Mouse (Mus musculus): ENCODE measurements around the gene 1700057G04Rik. TPM values are rescaled to one million over a fixed set of nuclear protein-coding genes. Genes with fewer than 3 reads are reported as not detected.

The 1700057G04Rik gene
- polyA plus RNA-seq, 1 experiment from 2014 or later = not detected

DNA sequence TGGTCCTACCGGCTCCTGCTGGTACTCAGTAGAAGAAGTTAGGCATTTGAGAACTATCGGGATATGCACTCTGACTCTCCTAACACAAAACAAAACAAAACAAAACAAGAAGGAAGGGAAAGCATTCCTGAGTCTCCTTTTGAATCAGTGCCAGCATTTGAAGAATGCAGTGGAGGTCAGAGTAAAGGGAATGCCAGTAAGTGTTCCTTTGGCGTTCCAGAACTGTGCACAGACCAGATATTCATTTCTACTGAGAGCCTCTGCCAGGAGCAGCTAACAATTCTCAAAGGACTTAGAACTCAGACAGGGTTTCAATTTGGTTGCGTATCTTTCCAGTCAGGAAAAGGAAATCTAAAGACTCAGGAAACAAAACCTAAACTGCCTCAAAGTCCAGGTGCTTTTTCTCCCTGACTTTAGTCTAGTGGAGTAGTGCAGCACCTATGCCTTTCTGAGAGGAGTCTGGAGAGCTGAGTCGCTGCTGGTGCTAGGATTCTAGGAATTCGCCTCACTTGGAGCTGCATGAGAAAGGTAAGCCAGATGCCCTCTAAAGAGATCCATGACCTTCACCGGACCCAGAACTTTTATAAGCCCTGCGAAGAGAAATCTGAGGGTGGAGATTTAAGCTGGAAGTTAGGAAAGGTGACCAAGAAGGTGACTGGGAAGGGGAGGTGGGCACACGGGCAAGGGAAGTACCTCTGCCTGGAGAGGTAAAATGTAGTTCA is 33.5 kb upstream of the 1700057G04Rik start, which contains the start of gene Plscr2:
Plscr2 (plus strand) TSS at position 117 of the 722 bp plus-strand sequence.
- Histone ChIP-seq H3K36me3 (peaks cover 3% of the 10 kb centered on the region; the same call in 1 of the 2 replicates), H3K27ac (peak within 1 kb of the TSS; percentile 70), H3K27me3 (no peaks in the 10 kb centered on the region), H3K9ac (no peak within 1 kb of the TSS), H3K9me3 (replicated peaks) (no peaks in the 10 kb centered on the region), H3K4me3 (replicated peaks) (no peak within 1 kb of the TSS), H3K4me2 (0 out of 2 replicates have a peak within 1 kb of the TSS, but pooled peaks have one; percentile 4), H3K4me1 (replicated peaks) (peaks cover 44% of the 10 kb centered on the region)
- 72% methylated on average over 9 of the region's 9 CpGs for WGBS (ENCODE audit: insufficient replicate concordance)
- DNase-seq = no peak
- ATAC-seq (ENCODE audit: low read depth) = no peak

DNA sequence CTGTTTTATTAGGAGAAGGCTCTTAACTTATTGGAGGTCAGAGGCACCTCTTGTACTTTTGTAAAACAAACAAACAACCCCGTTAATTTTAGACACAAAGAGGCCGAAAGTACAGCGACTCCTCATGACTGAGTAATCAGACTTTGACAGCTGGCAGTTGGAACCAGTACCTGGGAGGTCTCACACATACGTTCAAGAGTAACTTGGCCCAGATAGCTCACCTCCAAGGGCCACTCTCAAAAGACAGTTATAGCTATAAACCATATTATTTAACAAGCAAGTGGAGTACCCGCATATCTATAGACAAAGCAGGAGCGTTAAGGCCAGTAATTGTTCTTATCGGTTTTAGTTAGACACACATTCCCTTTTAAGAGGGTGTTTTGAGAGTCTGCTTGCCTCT is 32.8 kb upstream of the 1700057G04Rik start:
- 38% methylated on average over 7 of the region's 7 CpGs for WGBS (ENCODE audit: insufficient replicate concordance)
- DNase-seq (no peak), ATAC-seq (ENCODE audit: low read depth) (no peak)
- Histone ChIP-seq H3K4me3 (replicated peaks) (no peak overlapping the region), H3K36me3 (no peaks in the 10 kb centered on the region), H3K27ac (0 out of 2 replicates have a peak overlapping the region, but pooled peaks have one; percentile 50), H3K4me1 (replicated peaks) (peaks cover 44% of the 10 kb centered on the region), H3K27me3 (no peaks in the 10 kb centered on the region), H3K9me3 (replicated peaks) (no peaks in the 10 kb centered on the region), H3K4me2 (no peak overlapping the region), H3K9ac (no peak overlapping the region)

DNA sequence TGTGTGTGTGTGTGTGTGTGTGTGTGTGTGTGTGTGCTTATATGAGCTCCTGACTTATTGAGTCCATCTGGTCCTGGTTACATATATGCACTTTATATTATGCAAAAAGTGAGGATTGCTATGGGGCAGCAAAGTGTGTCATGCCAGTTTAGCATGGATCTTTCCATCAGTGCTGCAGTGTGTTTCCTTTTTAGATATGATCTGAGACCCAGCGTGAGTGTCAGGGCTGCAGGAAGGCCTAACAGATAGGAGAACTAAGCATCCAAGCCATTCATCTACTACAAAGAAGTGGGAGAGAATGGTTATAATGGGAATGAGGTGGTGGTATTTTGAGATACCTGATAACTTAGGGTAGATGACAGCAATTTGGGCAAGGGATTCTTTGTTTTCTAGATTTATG is 29.1 kb upstream of the 1700057G04Rik start:
- no peak overlapping the region for H3K4me3 ChIP-seq (replicated peaks)
- DNase-seq (no peak), ATAC-seq (ENCODE audit: low read depth) (no peak)

DNA sequence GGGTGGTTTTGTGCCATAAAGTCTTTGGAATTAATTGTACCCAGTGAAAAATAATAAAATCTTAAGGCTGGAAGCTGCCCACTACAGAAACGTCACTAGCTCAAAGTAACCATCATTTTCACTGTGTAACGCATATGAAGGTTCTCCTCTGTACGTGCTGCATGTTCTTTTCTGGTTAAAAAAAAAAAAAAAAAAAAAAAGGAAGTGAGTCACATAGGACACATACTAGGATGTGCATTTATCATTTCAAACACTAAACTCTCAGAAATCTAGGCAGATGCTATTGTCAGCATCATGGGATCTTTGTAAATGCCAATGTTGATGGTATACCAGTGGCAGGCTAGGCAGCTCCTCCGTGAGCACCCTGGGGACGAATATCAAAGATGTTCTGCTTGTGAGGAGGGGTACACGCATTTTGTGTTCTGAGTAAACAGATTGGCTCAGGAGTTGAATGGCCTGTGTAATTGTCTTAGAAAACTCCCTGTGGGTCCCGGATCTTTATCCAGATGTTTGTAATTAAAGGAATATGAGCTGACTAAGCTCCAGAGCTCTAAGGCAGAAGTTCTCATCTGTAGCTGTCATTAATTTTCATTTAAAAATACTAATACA is 26.5 kb upstream of the 1700057G04Rik start:
- 53% methylated on average over 7 of the region's 7 CpGs for WGBS (ENCODE audit: insufficient replicate concordance)
- Histone ChIP-seq H3K9ac (no peak overlapping the region), H3K4me2 (no peak overlapping the region), H3K4me3 (replicated peaks) (no peak overlapping the region), H3K27me3 (no peaks in the 10 kb centered on the region), H3K36me3 (no peaks in the 10 kb centered on the region), H3K27ac (no peak overlapping the region), H3K4me1 (replicated peaks) (no peaks in the 10 kb centered on the region), H3K9me3 (replicated peaks) (no peaks in the 10 kb centered on the region)
- no peak for DNase-seq
- ATAC-seq (ENCODE audit: low read depth) = no peak

More for the DNA sequence above, 29.1 kb upstream of the 1700057G04Rik start:
- Histone ChIP-seq H3K27ac (no peak overlapping the region), H3K9me3 (replicated peaks) (no peaks in the 10 kb centered on the region), H3K4me1 (replicated peaks) (peaks cover 20% of the 10 kb centered on the region), H3K36me3 (no peaks in the 10 kb centered on the region), H3K9ac (no peak overlapping the region), H3K4me2 (no peak overlapping the region), H3K27me3 (no peaks in the 10 kb centered on the region)
- 18% methylated on average over 1 of the region's 1 CpGs for WGBS (ENCODE audit: insufficient replicate concordance)

DNA sequence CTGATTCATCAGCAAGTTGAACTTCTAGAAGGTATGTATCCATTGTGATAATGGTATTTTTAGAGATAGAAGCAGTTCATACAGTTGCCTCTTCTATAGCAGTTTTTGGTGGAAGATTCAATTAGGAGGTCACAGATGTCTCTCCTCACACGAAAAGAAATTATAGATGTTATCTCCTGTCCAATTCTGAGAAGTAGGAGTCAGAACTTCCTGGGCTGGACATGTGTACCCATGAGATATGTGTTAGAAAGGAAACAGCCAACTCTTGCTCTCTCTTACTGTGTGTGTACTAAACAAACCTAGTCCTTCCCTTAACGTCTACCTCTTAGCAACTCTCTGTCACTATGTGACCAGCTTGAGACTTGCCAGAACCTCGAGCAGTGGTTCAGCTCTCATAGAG is 19.5 kb upstream of the 1700057G04Rik start:
- Histone ChIP-seq H3K4me1 (replicated peaks) (peaks cover 2% of the 10 kb centered on the region; the same call in 1 of the 2 replicates), H3K4me3 (replicated peaks) (no peak overlapping the region), H3K27ac (no peak overlapping the region), H3K9ac (no peak overlapping the region), H3K36me3 (no peaks in the 10 kb centered on the region), H3K27me3 (no peaks in the 10 kb centered on the region), H3K9me3 (replicated peaks) (no peaks in the 10 kb centered on the region), H3K4me2 (no peak overlapping the region)
- 9% methylated on average over 3 of the region's 3 CpGs for WGBS (ENCODE audit: insufficient replicate concordance)
- ATAC-seq (ENCODE audit: low read depth) (peak; percentile 88), DNase-seq (no peak)

DNA sequence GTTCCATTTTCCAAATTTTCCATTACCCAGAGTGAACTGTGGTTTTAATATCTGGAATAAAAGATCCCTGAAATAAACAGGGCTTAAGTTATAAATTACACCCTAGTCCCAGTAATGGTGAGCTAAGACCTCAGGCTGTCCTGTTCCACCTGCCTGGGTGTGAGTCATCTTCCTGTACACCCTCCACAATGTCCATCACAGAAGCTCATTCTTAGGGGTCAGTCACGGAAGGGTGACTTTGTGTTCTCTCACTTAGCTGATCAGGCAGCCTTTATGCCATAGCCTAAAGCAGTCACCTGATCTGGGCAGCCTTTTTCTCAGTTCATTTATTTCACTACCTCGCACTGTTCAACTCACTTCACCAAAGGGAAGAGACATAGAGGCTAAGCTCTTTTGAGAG is 17.0 kb upstream of the 1700057G04Rik start:
- no peak for ATAC-seq (ENCODE audit: low read depth)
- 54% methylated on average over 2 of the region's 2 CpGs for WGBS (ENCODE audit: insufficient replicate concordance)
- no peak overlapping the region for H3K4me2 ChIP-seq
- no peaks in the 10 kb centered on the region for H3K9me3 ChIP-seq (replicated peaks)
- no peaks in the 10 kb centered on the region for H3K36me3 ChIP-seq
- H3K27ac ChIP-seq = no peak overlapping the region
- H3K4me1 ChIP-seq (replicated peaks) = peaks cover 2% of the 10 kb centered on the region; the same call in 1 of the 2 replicates
- H3K4me3 ChIP-seq (replicated peaks) = no peak overlapping the region
- no peak for DNase-seq
- H3K9ac ChIP-seq = no peak overlapping the region
- no peaks in the 10 kb centered on the region for H3K27me3 ChIP-seq

DNA sequence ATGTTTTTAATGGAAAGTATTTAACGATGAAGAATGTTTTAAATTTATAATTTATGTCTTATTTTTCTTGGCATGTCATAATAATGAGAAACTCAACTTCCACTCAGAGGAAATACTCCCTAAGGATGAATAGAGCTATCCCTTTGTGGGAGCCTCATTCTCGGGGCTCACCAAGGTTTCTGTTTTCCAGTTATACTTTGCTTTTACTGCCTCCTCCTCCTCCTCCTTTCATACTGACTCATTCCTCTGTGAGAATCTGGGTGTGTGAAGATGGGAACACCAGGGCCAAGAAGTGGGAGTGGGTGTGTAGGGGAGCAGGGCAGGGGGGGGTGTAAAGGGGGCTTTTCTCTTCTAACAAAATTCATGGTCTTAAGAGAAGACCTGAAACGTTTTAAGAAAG is 16.3 kb upstream of the 1700057G04Rik start:
- Histone ChIP-seq H3K36me3 (no peaks in the 10 kb centered on the region), H3K27me3 (no peaks in the 10 kb centered on the region), H3K4me2 (no peak overlapping the region), H3K4me1 (replicated peaks) (peaks cover 2% of the 10 kb centered on the region; the same call in 1 of the 2 replicates), H3K9ac (no peak overlapping the region), H3K4me3 (replicated peaks) (no peak overlapping the region), H3K27ac (no peak overlapping the region), H3K9me3 (replicated peaks) (no peaks in the 10 kb centered on the region)
- ATAC-seq (ENCODE audit: low read depth) = no peak
- 58% methylated on average over 3 of the region's 3 CpGs for WGBS (ENCODE audit: insufficient replicate concordance)
- no peak for DNase-seq

DNA sequence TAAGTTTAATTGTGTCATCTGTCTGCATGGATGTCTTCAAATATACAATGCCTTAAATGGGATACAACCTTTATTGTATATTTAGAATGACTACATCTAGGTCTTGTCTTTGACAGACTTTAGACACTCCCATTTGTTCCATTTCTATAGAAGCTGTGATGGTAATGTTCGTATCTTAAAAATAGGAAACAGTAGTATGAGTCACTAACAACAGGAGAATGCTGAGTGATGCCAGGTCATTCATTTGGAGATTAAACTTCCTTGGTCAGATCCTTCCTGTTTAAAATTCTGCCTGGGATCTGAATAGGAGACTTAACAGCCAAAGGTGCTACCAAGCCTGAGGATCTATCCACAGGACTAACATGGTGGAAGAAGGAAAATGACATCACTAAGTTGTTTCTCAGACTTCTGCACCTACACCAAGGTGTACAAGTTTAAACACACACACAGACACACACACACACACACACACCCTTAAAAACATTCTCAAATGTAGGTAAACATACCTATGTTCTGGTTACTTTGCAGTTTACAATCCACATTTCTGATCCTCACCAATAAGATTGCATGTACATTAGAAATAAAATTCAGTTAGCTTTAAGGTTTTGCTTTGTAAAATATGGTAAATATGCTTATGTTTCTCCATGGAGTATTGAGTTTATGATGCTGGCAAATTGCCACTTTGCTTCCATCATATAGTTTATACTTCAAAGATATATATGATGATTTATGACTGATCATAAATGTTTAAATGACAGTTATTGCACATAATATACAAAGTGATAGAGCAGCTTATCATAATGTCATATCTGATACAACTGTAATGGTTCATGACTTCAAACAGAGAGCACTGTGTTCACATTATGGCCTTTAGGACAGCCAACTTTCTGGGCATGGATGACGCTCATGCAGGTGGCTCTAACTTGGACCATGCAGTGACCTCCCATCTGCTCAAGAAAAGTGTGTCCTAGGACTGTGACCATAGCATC is 15.3 kb upstream of the 1700057G04Rik start:
- peaks cover 2% of the 10 kb centered on the region; the same call in 1 of the 2 replicates for H3K4me1 ChIP-seq (replicated peaks)
- ATAC-seq (ENCODE audit: low read depth) = no peak
- H3K9ac ChIP-seq = no peak overlapping the region
- no peaks in the 10 kb centered on the region for H3K27me3 ChIP-seq
- H3K9me3 ChIP-seq (replicated peaks) = no peaks in the 10 kb centered on the region
- H3K4me2 ChIP-seq = no peak overlapping the region
- H3K36me3 ChIP-seq = no peaks in the 10 kb centered on the region
- no peak overlapping the region for H3K27ac ChIP-seq
- DNase-seq = no peak
- 64% methylated on average over 2 of the region's 2 CpGs for WGBS (ENCODE audit: insufficient replicate concordance)
- no peak overlapping the region for H3K4me3 ChIP-seq (replicated peaks)

DNA sequence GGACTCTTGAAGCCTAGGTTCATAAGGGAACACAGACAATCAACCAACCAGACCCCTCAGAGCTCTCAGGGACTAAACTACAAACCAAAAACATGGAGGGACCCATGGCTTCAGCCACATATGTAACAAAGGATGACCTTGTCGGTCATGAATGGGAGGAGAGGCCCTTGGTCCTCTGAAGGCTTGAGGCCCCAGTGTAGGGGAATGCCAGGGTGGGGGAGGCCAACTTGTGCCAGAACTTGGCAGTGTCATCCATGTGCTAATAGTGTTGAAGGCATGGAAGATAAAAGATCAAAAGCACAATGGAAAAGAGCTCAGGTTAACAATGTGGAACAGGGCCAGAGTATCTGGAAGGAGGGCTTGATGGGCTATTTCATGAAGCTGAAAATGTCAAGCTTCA is 10.9 kb upstream of the 1700057G04Rik start:
- Histone ChIP-seq H3K27ac (no peak overlapping the region), H3K9ac (no peak overlapping the region), H3K4me3 (replicated peaks) (no peak overlapping the region), H3K27me3 (no peaks in the 10 kb centered on the region), H3K4me1 (replicated peaks) (no peaks in the 10 kb centered on the region), H3K9me3 (replicated peaks) (no peaks in the 10 kb centered on the region), H3K36me3 (no peaks in the 10 kb centered on the region), H3K4me2 (no peak overlapping the region)
- 68% methylated on average over 1 of the region's 1 CpGs for WGBS (ENCODE audit: insufficient replicate concordance)
- DNase-seq (no peak), ATAC-seq (ENCODE audit: low read depth) (no peak)

DNA sequence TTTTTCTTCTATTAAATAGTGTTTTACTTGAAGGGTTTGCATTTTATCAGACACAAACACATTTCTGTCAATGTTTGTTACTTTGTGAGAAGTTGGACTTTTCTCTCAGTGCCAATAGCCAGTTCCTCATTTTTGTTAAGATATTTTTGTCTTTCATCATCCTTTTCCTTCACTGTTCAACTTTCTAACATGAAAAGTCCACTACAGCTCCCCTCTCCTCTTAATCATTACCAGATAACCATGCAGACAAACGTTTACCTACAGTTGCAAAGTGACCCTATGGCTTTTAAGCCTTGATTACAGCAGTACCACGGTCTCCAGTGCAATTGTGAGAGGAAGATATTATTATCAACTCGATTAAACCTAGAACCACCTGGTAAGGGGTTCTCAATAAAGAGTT is 8.0 kb upstream of the 1700057G04Rik start:
- no peaks in the 10 kb centered on the region for H3K4me1 ChIP-seq (replicated peaks)
- H3K27me3 ChIP-seq = no peaks in the 10 kb centered on the region
- no peak overlapping the region for H3K9ac ChIP-seq
- no peak for DNase-seq
- no peaks in the 10 kb centered on the region for H3K36me3 ChIP-seq
- no peak overlapping the region for H3K4me2 ChIP-seq
- WGBS (ENCODE audit: insufficient replicate concordance) = 17% methylated on average over 3 of the region's 3 CpGs
- H3K4me3 ChIP-seq (replicated peaks) = no peak overlapping the region
- ATAC-seq (ENCODE audit: low read depth) = no peak
- H3K27ac ChIP-seq = no peak overlapping the region
- H3K9me3 ChIP-seq (replicated peaks) = no peaks in the 10 kb centered on the region

DNA sequence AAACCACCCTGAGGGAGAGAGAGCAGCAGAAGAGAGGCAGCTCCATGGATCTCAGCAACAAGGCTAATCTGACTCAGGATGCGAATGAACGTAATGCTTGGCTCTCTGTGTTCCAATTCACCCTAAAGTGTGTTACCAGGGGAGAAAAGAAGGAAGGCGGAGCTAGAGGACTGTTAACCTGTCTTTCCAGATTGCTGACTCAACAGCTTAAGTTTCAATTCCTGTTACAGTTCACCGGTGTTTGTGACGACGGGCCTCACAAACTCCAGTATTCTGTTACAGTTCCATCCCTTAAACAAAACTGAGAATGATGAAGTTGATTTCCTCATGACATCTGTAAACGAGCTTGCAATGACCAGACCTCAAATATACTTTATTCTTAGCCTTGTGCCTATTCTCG is 4.1 kb upstream of the 1700057G04Rik start:
- no peaks in the 10 kb centered on the region for H3K9me3 ChIP-seq (replicated peaks)
- no peak overlapping the region for H3K9ac ChIP-seq
- 69% methylated on average over 8 of the region's 8 CpGs for WGBS (ENCODE audit: insufficient replicate concordance)
- ATAC-seq (ENCODE audit: low read depth) (no peak), DNase-seq (no peak)
- no peaks in the 10 kb centered on the region for H3K36me3 ChIP-seq
- no peaks in the 10 kb centered on the region for H3K27me3 ChIP-seq
- no peak overlapping the region for H3K27ac ChIP-seq
- H3K4me1 ChIP-seq (replicated peaks) = no peaks in the 10 kb centered on the region
- no peak overlapping the region for H3K4me2 ChIP-seq
- no peak overlapping the region for H3K4me3 ChIP-seq (replicated peaks)

All from liver, embryonic 13.5 days (tissue).